Mouse (Mus musculus) heart, embryonic 14.5 days (tissue): ENCODE data around the gene Bud13. TPM values are rescaled to one million over a fixed set of nuclear protein-coding genes. Genes with fewer than 3 reads are reported as not detected.
"Not testable (repeated sequence)": the region's sequence is repeated elsewhere in the genome, so short reads cannot be mapped to it uniquely, and the experiment has no call there.

Experiments used
- ATAC-seq: fragments of 200-750 bp; cut with Nextera tagmentation; 2 replicates; pipeline ENCODE4 v1.8.0; 2017; ENCODE audit warnings: low read depth, moderate TSS enrichment; ENCODE audit not compliant: insufficient number of reproducible peaks, insufficient read depth, low FRiP score
- H3K27ac ChIP-seq, 2 experiments: fragments of 200-500 bp in 1 of 2; fragments of 300-500 bp in 1 of 2; sonication (generic) in 1 of 2; replicated peaks in 1 of 2; 2 replicates each; pipeline ENCODE4 v1.5.1; 2012 to 2014; ENCODE audit warnings: low read depth in 2 of 2, low read length in 2 of 2, control low read depth in 1 of 2, mild to moderate bottlenecking in 1 of 2, mixed read lengths in 1 of 2; ENCODE audit not compliant: control insufficient read depth in 1 of 2, insufficient read depth in 1 of 2
- H3K27me3 ChIP-seq: fragments of 300-500 bp; sonication (generic); 2 replicates; pipeline ENCODE4 v1.6.1; 2014; ENCODE audit warnings: mild to moderate bottlenecking, low read length, control low read depth; ENCODE audit not compliant: control insufficient read depth, insufficient read depth
- H3K36me3 ChIP-seq: fragments of 300-500 bp; sonication (generic); 2 replicates; pipeline ENCODE4 v1.6.1; 2014; ENCODE audit warnings: mild to moderate bottlenecking, control low read depth, low read length, mixed read lengths; ENCODE audit not compliant: control insufficient read depth, insufficient read depth
- H3K4me1 ChIP-seq, 2 experiments: fragments of 200-500 bp in 1 of 2; fragments of 300-500 bp in 1 of 2; sonication (generic) in 1 of 2; 2 replicates each; pipeline ENCODE4 v1.6.1; 2012 to 2014; ENCODE audit warnings: low read length in 2 of 2, control low read depth in 1 of 2, mixed read lengths in 1 of 2; ENCODE audit not compliant: control insufficient read depth in 2 of 2, insufficient read depth in 2 of 2
- H3K4me2 ChIP-seq: fragments of 300-500 bp; sonication (generic); 2 replicates; pipeline ENCODE4 v1.6.1; 2014; ENCODE audit warnings: mild to moderate bottlenecking, low read length
- H3K4me3 ChIP-seq, 2 experiments: fragments of 200-500 bp in 1 of 2; fragments of 300-500 bp in 1 of 2; sonication (generic) in 1 of 2; 2 replicates each; pipeline ENCODE4 v1.5.1; 2012 to 2014; ENCODE audit warnings: low read length in 2 of 2, mild to moderate bottlenecking in 2 of 2, control low read depth in 1 of 2, low read depth in 1 of 2, moderate library complexity in 1 of 2; ENCODE audit not compliant: control insufficient read depth in 1 of 2, insufficient read depth in 1 of 2
- H3K9ac ChIP-seq: fragments of 300-500 bp; sonication (generic); 2 replicates; pipeline ENCODE4 v1.6.1; 2014; ENCODE audit warnings: mild to moderate bottlenecking, low read length
- H3K9me3 ChIP-seq: fragments of 300-500 bp; sonication (generic); 2 replicates; pipeline ENCODE4 v1.6.1; 2016; ENCODE audit warnings: low read length, control low read depth; ENCODE audit not compliant: control insufficient read depth
- WGBS: fragments of 180-500 bp; shearing (Covaris S2); extraction: QIAGEN DNeasy Blood & Tissue Kit; methylation state at CpG from one replicate; pipeline ENCODE4 v1.1.7; 2014; 5-methylcytosine and 5-hydroxymethylcytosine counted together
- polyA plus RNA-seq: library from polyadenylated mRNA; unstranded; fragments of >200 nt; fragmentation: Nextera tagmentation; extraction: Ambion mirVana; gene quantifications from 2 replicates; pipeline ENCODE4 v1.2.1, GENCODE M21; 2014

Gene Bud13
- polyA plus RNA-seq, 1 experiment from 2014 or later: 13.8 TPM

GRCm38 (mm10) chr9:46329801-46330585 is 47.2 kb downstream of the Bud13 start:
- Histone ChIP-seq H3K27me3 (peaks cover 9% of the 10 kb centered on the region; the same call in 1 of the 2 replicates), H3K4me2 (peak overlapping the region; percentile 77), H3K36me3 (no peaks in the 10 kb centered on the region), H3K4me1 (peaks cover 11 to 14% of the 10 kb centered on the region in 2 experiments; a peak in 3 of 4 replicates), H3K9me3 (no peaks in the 10 kb centered on the region), H3K4me3 (no peak overlapping the region), H3K9ac (no peak overlapping the region), H3K27ac (no peak overlapping the region)
- ATAC-seq: no peak
- WGBS: 17% methylated on average over 24 of the region's 24 CpGs

- WGBS: 44% methylated on average over 6 of the region's 6 CpGs
- Histone ChIP-seq H3K9ac (no peak overlapping the region), H3K36me3 (no peaks in the 10 kb centered on the region), H3K4me2 (no peak overlapping the region), H3K27ac (no peak overlapping the region), H3K4me1 (peaks cover 11 to 14% of the 10 kb centered on the region in 2 experiments; a peak in 3 of 4 replicates), H3K4me3 (no peak overlapping the region), H3K9me3 (no peaks in the 10 kb centered on the region), H3K27me3 (peaks cover 15% of the 10 kb centered on the region; the same call in 1 of the 2 replicates)
- no peak for ATAC-seq
Measured at GRCm38 (mm10) chr9:46330586-46330895, 47.7 kb downstream of the Bud13 start.

GRCm38 (mm10) chr9:46331301-46331700 is 48.5 kb downstream of the Bud13 start:
- 90% methylated on average over 1 of the region's 1 CpGs for WGBS
- Histone ChIP-seq H3K4me3 (no peak overlapping the region), H3K27me3 (peaks cover 21% of the 10 kb centered on the region; the same call in 1 of the 2 replicates), H3K4me2 (no peak overlapping the region), H3K9ac (no peak overlapping the region), H3K4me1 (peaks cover 11 to 14% of the 10 kb centered on the region in 2 experiments; a peak in 3 of 4 replicates), H3K9me3 (no peaks in the 10 kb centered on the region), H3K36me3 (no peaks in the 10 kb centered on the region), H3K27ac (no peak overlapping the region)
- no peak for ATAC-seq

GRCm38 (mm10) chr9:46334471-46335025 is 51.7 kb downstream of the Bud13 start:
- Histone ChIP-seq H3K9ac (no peak overlapping the region), H3K27me3 (peaks cover 21% of the 10 kb centered on the region; the same call in 1 of the 2 replicates), H3K4me1 (peaks cover 0 to 3% of the 10 kb centered on the region in 2 experiments; a peak in 1 of 4 replicates), H3K4me3 (no peak overlapping the region), H3K27ac (no peak overlapping the region), H3K9me3 (no peaks in the 10 kb centered on the region), H3K36me3 (no peaks in the 10 kb centered on the region), H3K4me2 (no peak overlapping the region)
- WGBS: 32% methylated on average over 26 of the region's 26 CpGs
- ATAC-seq: no peak

- H3K36me3 ChIP-seq: no peaks in the 10 kb centered on the region
- no peak overlapping the region for H3K4me2 ChIP-seq
- ATAC-seq: no peak
- H3K27me3 ChIP-seq: peaks cover 21% of the 10 kb centered on the region; the same call in 1 of the 2 replicates
- no peak overlapping the region for H3K27ac ChIP-seq
- no peak overlapping the region for H3K9ac ChIP-seq
- H3K4me3 ChIP-seq: no peak overlapping the region
- peaks cover 0 to under 1% of the 10 kb centered on the region in 2 experiments; a peak in 1 of 4 replicates for H3K4me1 ChIP-seq
- H3K9me3 ChIP-seq: no peaks in the 10 kb centered on the region
- WGBS: 67% methylated on average over 10 of the region's 10 CpGs
Measured at GRCm38 (mm10) chr9:46335461-46335995, 52.7 kb downstream of the Bud13 start.

GRCm38 (mm10) chr9:46336294-46336693 is 53.5 kb downstream of the Bud13 start:
- not testable (repeated sequence) for H3K4me1 ChIP-seq, H3K27ac ChIP-seq, H3K4me2 ChIP-seq, H3K4me3 ChIP-seq, H3K36me3 ChIP-seq, H3K9me3 ChIP-seq, ATAC-seq, H3K9ac ChIP-seq
- 66% methylated on average over 12 of the region's 14 CpGs for WGBS
- H3K27me3 ChIP-seq: peaks cover 21% of the 10 kb centered on the region; the same call in 1 of the 2 replicates

GRCm38 (mm10) chr9:46337331-46337730 is 54.5 kb downstream of the Bud13 start:
- H3K27me3 ChIP-seq: peaks cover 21% of the 10 kb centered on the region; the same call in 1 of the 2 replicates
- H3K9ac ChIP-seq: no peak overlapping the region
- H3K27ac ChIP-seq: no peak overlapping the region
- no peaks in the 10 kb centered on the region for H3K36me3 ChIP-seq
- ATAC-seq: no peak
- no peaks in the 10 kb centered on the region for H3K4me1 ChIP-seq
- WGBS: 70% methylated on average over 7 of the region's 7 CpGs
- H3K4me2 ChIP-seq: no peak overlapping the region
- no peak overlapping the region for H3K4me3 ChIP-seq
- H3K9me3 ChIP-seq: no peaks in the 10 kb centered on the region
